Mouse (Mus musculus): ENCODE measurements around the gene Agxt2.

The Agxt2 gene

DNA sequence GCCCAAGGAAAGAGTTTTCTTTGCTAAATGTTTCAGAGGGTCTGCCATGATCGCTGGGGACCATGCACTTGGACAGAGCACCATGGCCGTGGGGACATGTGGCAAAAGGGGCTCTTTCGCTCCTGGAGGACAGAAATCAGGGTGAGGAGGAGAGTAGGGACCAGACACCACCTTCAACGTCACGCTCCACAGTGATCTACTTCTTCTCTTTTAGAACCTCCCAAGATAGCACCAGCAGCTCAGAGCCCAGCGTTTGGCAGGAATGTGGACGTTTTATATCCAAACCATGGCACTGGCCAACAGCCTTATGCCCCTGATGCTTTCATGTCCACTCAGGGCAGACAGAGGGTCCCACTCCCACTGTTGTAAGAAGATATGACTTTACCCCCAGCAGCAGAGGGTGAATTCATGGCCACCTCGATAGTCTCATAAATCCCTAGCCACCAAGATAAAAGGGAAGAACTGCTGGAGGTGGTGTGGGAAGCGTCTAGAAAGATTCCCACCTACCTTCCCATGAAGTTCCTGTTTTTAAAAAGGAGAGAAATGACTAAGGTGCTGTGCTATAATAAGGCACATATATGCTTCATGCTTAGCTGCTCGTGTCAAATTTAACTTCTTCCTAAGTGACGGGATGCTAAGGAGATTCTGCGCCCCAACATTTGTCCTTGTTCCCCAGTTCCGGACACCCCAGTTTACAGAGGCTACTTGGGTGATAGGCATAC, 68.4 kb downstream of the Agxt2 start:
- DNase-seq (ENCODE audit: low read depth) = no peak

DNA sequence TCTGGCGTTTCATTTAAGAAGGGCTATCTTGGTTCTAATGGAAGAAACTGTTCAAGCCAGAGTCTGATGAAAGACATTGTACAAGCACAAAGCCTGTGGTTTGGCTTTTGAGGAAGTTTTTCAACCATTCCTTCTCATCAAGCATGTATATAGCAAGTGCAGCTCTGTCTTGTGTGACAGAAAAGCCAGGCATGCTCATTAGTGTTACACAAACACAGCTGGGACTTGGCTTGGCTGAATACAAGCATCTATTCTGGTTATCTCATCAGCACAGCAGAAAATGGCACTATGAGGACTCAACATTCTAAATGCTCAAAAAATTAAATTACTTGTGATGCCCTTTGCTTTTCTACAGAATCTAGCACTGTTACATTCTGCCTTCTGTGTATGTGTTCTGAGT, 78.6 kb downstream of the Agxt2 start:
- DNase-seq (ENCODE audit: low read depth) = no peak

DNA sequence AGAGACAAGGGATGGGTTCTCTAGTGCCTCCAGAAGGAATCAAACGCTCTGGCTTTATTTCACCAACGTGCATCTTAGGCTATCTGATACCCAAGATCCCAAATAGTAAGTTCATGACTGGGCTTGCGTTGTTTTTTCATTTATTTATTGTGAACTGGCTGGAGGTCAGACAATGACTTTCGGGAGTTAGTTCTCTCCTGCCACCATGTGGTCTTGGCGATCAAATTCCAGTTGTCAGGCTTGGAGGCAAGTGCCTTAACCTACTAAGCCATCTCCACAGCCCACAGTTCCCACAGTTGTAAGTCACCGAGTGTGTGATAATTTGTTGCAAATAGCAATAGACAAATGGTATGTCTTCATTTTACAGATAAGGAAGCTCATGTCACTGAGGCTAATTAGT, 81.6 kb downstream of the Agxt2 start:
- no peak for DNase-seq (ENCODE audit: low read depth)

DNA sequence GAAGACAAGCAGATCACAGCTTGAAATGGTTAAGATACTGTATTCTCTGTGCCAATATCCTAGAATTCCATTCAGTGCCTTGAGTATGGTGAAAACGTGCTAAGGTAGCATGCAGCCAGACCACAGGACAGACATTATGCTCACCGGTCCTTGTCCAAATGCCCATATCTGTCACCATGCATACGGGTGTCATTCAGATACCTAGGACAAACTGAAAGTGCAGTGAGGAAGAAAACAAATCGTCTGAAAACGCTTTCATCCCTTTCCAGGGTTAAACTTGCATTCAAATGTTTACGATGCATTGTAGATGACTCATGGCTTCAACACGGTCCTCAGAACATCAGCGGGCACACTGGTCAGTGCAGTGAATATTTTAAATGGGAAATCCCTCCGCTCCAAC, 83.2 kb downstream of the Agxt2 start:
- no peak for DNase-seq (ENCODE audit: low read depth)

DNA sequence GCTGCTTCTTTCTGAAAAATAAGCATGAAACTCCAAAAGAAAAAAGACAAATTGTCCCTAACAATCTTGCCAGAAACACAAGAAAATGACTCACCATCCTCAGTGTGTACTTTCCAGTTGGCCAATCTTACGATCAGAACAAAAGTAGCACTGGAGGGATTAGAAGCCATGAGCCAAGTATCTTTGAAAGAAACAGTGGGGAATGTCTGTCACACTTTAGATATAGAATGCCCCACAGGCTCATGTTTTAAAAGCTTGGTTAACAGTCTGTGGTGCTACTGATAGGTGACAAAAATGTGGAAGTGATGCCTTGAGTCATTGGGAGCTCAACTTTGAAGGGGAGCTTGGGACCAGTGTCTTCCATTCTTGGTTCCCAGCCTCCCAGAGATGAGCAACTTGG, 83.9 kb downstream of the Agxt2 start:
- DNase-seq (ENCODE audit: low read depth) = no peak

DNA sequence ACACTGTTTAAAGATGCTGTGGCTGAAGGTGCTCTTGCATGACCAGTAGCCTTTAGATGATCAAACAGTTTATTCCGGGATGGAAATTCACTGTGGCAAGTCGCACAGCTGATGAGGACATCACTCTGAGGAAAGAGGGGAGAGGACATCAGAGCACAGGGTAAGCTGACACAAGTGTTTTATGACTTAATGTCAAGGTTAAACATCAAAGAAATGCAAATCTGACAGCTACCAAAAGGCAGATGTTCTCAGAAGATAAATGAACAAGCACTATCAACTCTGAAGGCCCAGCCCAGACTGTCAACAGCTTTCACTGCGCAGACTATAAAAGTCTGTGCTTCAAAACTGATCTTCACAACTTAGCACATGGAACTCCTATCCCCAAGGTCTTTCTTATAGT, 88.8 kb downstream of the Agxt2 start:
- DNase-seq (ENCODE audit: low read depth) = no peak

Measured in naive thymus-derived CD4-positive, alpha-beta T cell, adult 2 months (primary cell).